Mouse (Mus musculus): Measurements from ENCODE around the gene Fam129a.
A peak's percentile ranks its signal among the peaks of the same experiment; 100 is the strongest.

Fam129a gene

GRCm38 (mm10) chr1:151696751-151697150 is 125.8 kb downstream of the Fam129a start:
- DNase-seq (ENCODE audit: low spot score in 2 of 2): no peak

- DNase-seq (ENCODE audit: low spot score in 2 of 2): no peak
These were observed 127.1 kb downstream of the Fam129a start for GRCm38 (mm10) chr1:151697901-151698641.

GRCm38 (mm10) chr1:151699363-151699762 is 128.4 kb downstream of the Fam129a start:
- DNase-seq (ENCODE audit: low spot score in 2 of 2): no peak

- no peak for DNase-seq (ENCODE audit: low spot score in 2 of 2)
These were observed 131.8 kb downstream of the Fam129a start for GRCm38 (mm10) chr1:151702816-151703215.

GRCm38 (mm10) chr1:151705723-151706396 is 134.9 kb downstream of the Fam129a start:
- DNase-seq (ENCODE audit: low spot score in 2 of 2): peak; percentile 45 to 83

GRCm38 (mm10) chr1:151706397-151706752 is 135.4 kb downstream of the Fam129a start:
- no peak for DNase-seq (ENCODE audit: low spot score in 2 of 2)

- DNase-seq (ENCODE audit: low spot score in 2 of 2): no peak
These were observed 138.2 kb downstream of the Fam129a start for GRCm38 (mm10) chr1:151708966-151709733.

- no peak for DNase-seq (ENCODE audit: low spot score in 2 of 2)
These were observed 138.7 kb downstream of the Fam129a start for GRCm38 (mm10) chr1:151709734-151710022.

- DNase-seq (ENCODE audit: low spot score in 2 of 2): no peak
These were observed 139.6 kb downstream of the Fam129a start for GRCm38 (mm10) chr1:151710424-151711055.

GRCm38 (mm10) chr1:151711062-151711461 is 140.1 kb downstream of the Fam129a start:
- no peak for DNase-seq (ENCODE audit: low spot score in 2 of 2)

GRCm38 (mm10) chr1:151712664-151713063 is 141.7 kb downstream of the Fam129a start:
- no peak for DNase-seq (ENCODE audit: low spot score in 2 of 2)

GRCm38 (mm10) chr1:151713622-151714021 is 142.6 kb downstream of the Fam129a start:
- DNase-seq (ENCODE audit: low spot score in 2 of 2): no peak

- DNase-seq (ENCODE audit: low spot score in 2 of 2): no peak
These were observed 145.2 kb downstream of the Fam129a start for GRCm38 (mm10) chr1:151716024-151716710.

GRCm38 (mm10) chr1:151717624-151718023 is 146.6 kb downstream of the Fam129a start:
- DNase-seq (ENCODE audit: low spot score in 2 of 2): no peak

- DNase-seq (ENCODE audit: low spot score in 2 of 2): no peak
These were observed 147.6 kb downstream of the Fam129a start for GRCm38 (mm10) chr1:151718575-151718974.

- no peak for DNase-seq (ENCODE audit: low spot score in 2 of 2)
These were observed 148.9 kb downstream of the Fam129a start for GRCm38 (mm10) chr1:151719911-151720310.

GRCm38 (mm10) chr1:151720566-151720965 is 149.6 kb downstream of the Fam129a start:
- DNase-seq (ENCODE audit: low spot score in 2 of 2): no peak

- no peak for DNase-seq (ENCODE audit: low spot score in 2 of 2)
These were observed 150.5 kb downstream of the Fam129a start for GRCm38 (mm10) chr1:151721357-151721983.

- no peak for DNase-seq (ENCODE audit: low spot score in 2 of 2)
These were observed 152.8 kb downstream of the Fam129a start for GRCm38 (mm10) chr1:151723771-151724170.

- no peak for DNase-seq (ENCODE audit: low spot score in 2 of 2)
These were observed 154.6 kb downstream of the Fam129a start for GRCm38 (mm10) chr1:151725590-151725989.

- no peak for DNase-seq (ENCODE audit: low spot score in 2 of 2)
These were observed 155.4 kb downstream of the Fam129a start for GRCm38 (mm10) chr1:151726358-151726757.
